Mouse (Mus musculus) spleen, adult 2 months (tissue): ENCODE results near the gene Fam227a. TPM values are rescaled to one million over a fixed set of nuclear protein-coding genes. Genes with fewer than 3 reads are reported as not detected.

Experiments used
- DNase-seq, 2 experiments: peaks; one replicate each; pipeline versions ENCODE4 v3.0.0 to v3.0.0-alpha.2; 2012 to 2021; ENCODE audit warnings: low spot score in 2 of 2, low read depth in 1 of 2
- H3K27ac ChIP-seq: fragments of 200-500 bp; 2 replicates; pipeline ENCODE4 v1.5.1; 2012; ENCODE audit warnings: low read length, inconsistent platforms; ENCODE audit not compliant: insufficient read depth
- H3K27me3 ChIP-seq: fragments of 200-500 bp; 2 replicates; pipeline ENCODE4 v1.6.1; 2012; ENCODE audit warnings: mild to moderate bottlenecking, moderate library complexity, low read length, inconsistent platforms; ENCODE audit not compliant: control insufficient read depth, insufficient read depth
- H3K36me3 ChIP-seq: fragments of 200-500 bp; 2 replicates; pipeline ENCODE4 v1.6.1; 2012; ENCODE audit warnings: mild to moderate bottlenecking, low read length, inconsistent platforms; ENCODE audit not compliant: control insufficient read depth, insufficient read depth
- H3K4me1 ChIP-seq: fragments of 200-500 bp; 2 replicates; pipeline ENCODE4 v1.6.1; 2011; ENCODE audit warnings: inconsistent platforms; ENCODE audit not compliant: control insufficient read depth, insufficient read depth, insufficient read length
- H3K4me3 ChIP-seq: fragments of 200-500 bp; 2 replicates; pipeline ENCODE4 v1.5.1; 2011; ENCODE audit warnings: mild to moderate bottlenecking, inconsistent platforms; ENCODE audit not compliant: insufficient read depth, insufficient read length; ENCODE audit errors: extremely low read depth
- CTCF ChIP-seq: fragments of 200-500 bp; IDR thresholded peaks from 2 replicates; pipeline ENCODE4 v1.5.1; 2011; ENCODE audit warnings: mild to moderate bottlenecking, inconsistent platforms; ENCODE audit not compliant: insufficient read depth, insufficient read length, insufficient replicate concordance; ENCODE audit errors: extremely low read depth
- POLR2A ChIP-seq: fragments of 200-500 bp; IDR thresholded peaks from 2 replicates; pipeline ENCODE4 v1.6.1; 2011; ENCODE audit warnings: low read depth, low read length, inconsistent platforms
- WGBS: fragments of 180-500 bp; shearing (Covaris S2); methylation state at CpG from one replicate; pipeline ENCODE4 v1.1.7; 2018; 5-methylcytosine and 5-hydroxymethylcytosine counted together
- polyA plus RNA-seq: library from polyadenylated mRNA; depleted of rRNA; stranded (reverse); fragments of >200 nt; gene quantifications from 2 replicates; pipeline ENCODE4 v1.2.3, GENCODE M21; 2012

Fam227a gene
- polyA plus RNA-seq, 1 experiment, result 0.41 TPM

DNA sequence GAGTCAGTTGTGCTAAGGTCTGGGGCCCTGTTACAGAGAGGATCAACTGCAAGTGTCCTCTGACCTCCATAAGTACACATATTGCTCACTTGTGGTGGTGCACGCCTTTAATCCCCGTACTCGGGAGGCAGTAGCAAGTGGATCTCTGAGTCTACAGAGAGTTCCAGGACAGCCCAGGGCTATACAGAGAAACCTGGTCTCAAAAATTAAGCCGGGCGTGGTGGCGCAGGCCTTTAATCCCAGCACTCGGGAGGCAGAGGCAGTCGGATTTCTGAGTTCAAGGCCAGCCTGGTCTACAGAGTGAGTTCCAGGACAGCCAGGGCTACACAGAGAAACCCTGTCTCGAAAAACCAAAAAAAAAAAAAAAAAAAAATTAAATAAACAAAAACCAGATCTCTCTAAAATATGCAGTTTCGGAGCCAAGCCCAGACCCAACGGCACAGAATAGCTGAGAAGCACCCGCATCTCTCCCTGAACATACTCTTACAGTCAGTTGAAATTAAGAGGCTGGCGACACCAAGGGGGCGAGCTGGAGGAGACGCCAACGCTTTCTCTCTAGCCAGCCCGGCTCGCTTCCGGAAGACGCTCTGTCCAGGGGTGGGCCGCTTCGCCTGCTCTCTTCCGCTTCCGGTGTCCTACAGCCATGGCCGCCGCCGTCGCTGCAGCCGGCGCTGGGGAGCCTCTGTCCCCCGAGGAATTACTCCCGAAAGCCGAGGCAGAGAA, 11.7 kb upstream of the Fam227a start, which contains the start of gene Tomm22:
Gene Tomm22, plus strand, starts transcription at position 613 of the 723 bp plus-strand sequence.
- H3K27ac ChIP-seq, result no peak within 1 kb of the TSS
- peak; percentile 86 to 90 for DNase-seq

DNA sequence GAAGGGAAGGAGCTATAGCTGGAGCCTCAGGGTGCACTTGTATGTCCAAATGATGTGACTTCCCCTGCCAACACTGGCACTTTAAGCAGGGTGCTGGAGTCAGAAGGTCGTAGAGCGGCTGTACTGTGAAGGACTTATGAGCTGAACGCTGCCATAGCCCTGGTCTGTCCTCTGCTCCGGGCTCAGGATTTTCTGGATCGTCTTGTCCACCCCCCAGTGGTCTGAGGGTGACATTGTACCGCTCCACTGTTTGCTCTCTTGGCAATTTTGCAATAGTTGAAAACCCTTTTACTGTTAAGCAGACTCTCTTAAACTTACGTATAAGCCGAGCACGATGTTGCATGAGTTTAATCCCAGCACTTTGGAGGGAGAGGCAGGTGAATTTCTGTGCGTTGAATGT, 10.4 kb upstream of the Fam227a start:
- Histone ChIP-seq H3K4me3 (no peak overlapping the region), H3K36me3 (peaks cover 7% of the 10 kb centered on the region), H3K4me1 (peaks cover 2% of the 10 kb centered on the region; the same call in 1 of the 2 replicates), H3K27ac (no peak overlapping the region), H3K27me3 (0 out of 2 replicates have a peak, but pooled peaks cover 1% of the 10 kb centered on the region)
- DNase-seq, result no peak
- 89% methylated on average over 10 of the region's 10 CpGs for WGBS
- TF ChIP-seq CTCF (no peak), POLR2A (no peak)

More for the DNA sequence above, 11.7 kb upstream of the Fam227a start, which contains the start of gene Tomm22:
- peaks cover 15% of the 10 kb centered on the region for H3K36me3 ChIP-seq
- peak within 1 kb of the TSS; percentile 99 for H3K4me3 ChIP-seq
- 0 out of 2 replicates have a peak, but pooled peaks cover 1% of the 10 kb centered on the region for H3K27me3 ChIP-seq
- TF ChIP-seq POLR2A (peak; percentile 43), CTCF (peak; percentile 73)
- WGBS, result 21% methylated on average over 33 of the region's 33 CpGs
- peaks cover 2% of the 10 kb centered on the region; the same call in 1 of the 2 replicates for H3K4me1 ChIP-seq

DNA sequence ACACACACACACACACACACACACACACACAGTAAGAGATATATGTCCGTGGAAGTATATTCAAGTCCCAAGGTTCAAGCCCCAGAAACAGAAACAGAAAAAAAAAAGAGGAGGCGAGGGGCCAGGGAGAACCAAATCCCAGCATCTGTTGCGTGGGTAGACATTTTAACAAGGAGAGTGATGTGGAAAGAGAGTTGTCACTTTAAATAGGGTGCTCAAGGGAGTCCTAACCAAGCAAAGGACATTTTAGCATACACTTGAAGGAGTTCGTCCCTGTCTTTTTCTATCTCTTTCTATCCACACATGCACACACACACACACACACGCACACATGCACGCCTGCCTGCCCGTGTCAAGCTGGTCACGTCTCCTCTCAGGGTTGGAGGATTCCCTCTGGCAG, 5.9 kb upstream of the Fam227a start:
- no peak for TF ChIP-seq POLR2A

DNA sequence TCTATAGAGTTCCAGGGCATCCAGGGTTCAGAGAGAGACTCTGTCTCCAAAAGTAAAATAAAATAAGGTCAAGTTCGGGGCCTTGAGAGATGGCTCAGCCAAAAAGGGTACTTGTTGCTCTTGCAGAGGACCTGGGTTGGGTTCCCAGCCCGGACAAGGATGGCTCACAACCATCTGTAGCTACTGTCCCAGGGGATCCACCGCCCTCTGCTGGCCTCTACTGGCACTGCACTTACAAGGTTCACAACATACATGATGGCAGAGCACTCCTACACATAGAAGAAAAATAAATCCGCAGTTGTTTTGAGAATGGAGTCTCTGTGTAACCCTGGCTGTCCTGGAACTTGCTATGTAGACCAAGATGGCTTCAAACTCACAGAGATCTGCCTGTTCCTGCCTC, 3.1 kb upstream of the Fam227a start:
- Histone ChIP-seq H3K27me3 (no peaks in the 10 kb centered on the region), H3K4me3 (no peak overlapping the region), H3K27ac (no peak overlapping the region), H3K36me3 (no peaks in the 10 kb centered on the region), H3K4me1 (no peaks in the 10 kb centered on the region)
- 80% methylated on average over 4 of the region's 4 CpGs for WGBS
- no peak for TF ChIP-seq POLR2A
- no peak for TF ChIP-seq CTCF
- DNase-seq, result peak in 1 of 2 experiments; percentile 41

More for the DNA sequence above, 5.9 kb upstream of the Fam227a start:
- no peaks in the 10 kb centered on the region for H3K36me3 ChIP-seq
- no peak overlapping the region for H3K27ac ChIP-seq
- H3K27me3 ChIP-seq, result no peaks in the 10 kb centered on the region
- WGBS, result 97% methylated on average over 8 of the region's 8 CpGs
- no peak overlapping the region for H3K4me3 ChIP-seq
- DNase-seq, result no peak
- H3K4me1 ChIP-seq, result no peaks in the 10 kb centered on the region

DNA sequence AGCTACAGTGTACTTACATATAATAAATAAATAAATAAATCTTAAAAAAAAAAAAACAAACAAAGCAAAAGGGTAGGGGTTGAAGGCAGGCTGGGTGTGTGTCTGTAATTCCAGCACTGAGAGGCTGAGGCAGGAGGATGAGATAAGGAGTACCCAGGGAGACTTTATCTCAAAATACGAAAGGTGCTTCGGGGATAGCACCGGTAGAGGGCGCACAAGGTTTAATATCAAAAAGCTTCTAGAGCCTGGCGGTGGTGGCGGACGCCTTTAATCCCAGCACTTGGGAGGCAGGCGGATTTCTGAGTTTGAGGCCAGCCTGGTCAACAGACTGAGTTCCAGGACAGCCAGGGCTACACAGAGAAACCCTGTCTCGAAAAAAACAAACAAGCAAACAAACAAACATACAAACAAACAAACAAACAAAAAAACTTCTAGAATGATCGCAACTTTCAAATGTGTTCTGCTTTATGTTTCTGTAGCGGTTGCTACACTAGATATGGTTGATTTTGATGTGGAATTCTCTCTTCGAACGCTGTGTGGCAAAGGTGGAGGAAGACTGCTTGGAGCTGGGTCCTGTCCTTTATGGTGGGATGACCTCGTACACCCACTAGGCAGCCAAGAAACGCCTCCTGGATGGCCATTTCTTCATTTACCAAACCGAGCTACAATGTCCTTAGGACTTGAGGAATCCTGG, 772 bp downstream of the Fam227a start:
- peak; percentile 62 to 79 for DNase-seq
- peak overlapping the region; percentile 95 for H3K27ac ChIP-seq
- TF ChIP-seq CTCF (peak; percentile 40; the same call in 1 of the 2 replicates), POLR2A (no peak)
- no peaks in the 10 kb centered on the region for H3K27me3 ChIP-seq
- H3K4me1 ChIP-seq, result no peaks in the 10 kb centered on the region
- WGBS, result 1% methylated on average over 16 of the region's 16 CpGs
- no peaks in the 10 kb centered on the region for H3K36me3 ChIP-seq
- peak overlapping the region; percentile 85 for H3K4me3 ChIP-seq

DNA sequence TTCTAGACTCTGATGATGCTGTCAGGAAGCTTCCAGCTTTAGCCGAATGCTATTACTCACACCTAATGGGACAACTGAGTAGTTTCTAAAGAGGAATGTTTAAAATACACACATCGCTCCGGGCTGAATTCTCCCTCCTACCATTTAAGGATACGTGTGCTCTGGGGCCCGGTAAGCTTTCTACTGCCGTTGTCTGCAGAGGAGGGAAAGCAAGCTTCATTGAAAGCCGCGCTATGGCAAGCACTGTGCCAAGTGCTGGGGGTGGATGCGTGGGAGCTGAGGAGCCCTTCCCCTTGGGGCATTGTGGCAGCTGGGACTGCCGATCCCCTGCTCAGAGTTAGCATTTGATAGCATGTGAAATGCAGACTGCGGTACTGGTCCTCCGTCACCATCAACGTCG, 2.3 kb downstream of the Fam227a start:
- no peak for TF ChIP-seq CTCF
- no peak for TF ChIP-seq POLR2A
- Histone ChIP-seq H3K36me3 (no peaks in the 10 kb centered on the region), H3K4me1 (no peaks in the 10 kb centered on the region), H3K27me3 (no peaks in the 10 kb centered on the region), H3K27ac (no peak overlapping the region), H3K4me3 (no peak overlapping the region)
- DNase-seq, result no peak
- WGBS, result 95% methylated on average over 14 of the region's 14 CpGs
